11 mouse cellular contexts compared by ENCODE assay signal in genomic region chr1:43426526-43426925, GRCm38 (mm10). TPM values are rescaled to one million over a fixed set of nuclear protein-coding genes. Genes with fewer than 3 reads are reported as not detected.
DNase-seq lines count a peak whose midpoint lies in the region; ATAC-seq lines count a peak whose summit lies in the region.
"Had no signal": no experiment of that assay in that cellular context is flagged by ENCODE, and none has a peak within 500 bp of the region (broad histone marks: within the 10 kb centered on the region; RNA-seq: fewer than 3 reads in every experiment).

No protein-coding gene starts in this region.

- 0 out of 2 replicates have a peak, but pooled peaks cover 4% of the 10 kb centered on the region for H3K4me1 ChIP-seq in embryonic facial prominence, embryonic 14.5 days (ENCODE audit: control insufficient read depth, insufficient read depth, low read length)
- H3K4me1 ChIP-seq in embryonic facial prominence, embryonic 10.5 days = no peaks in the 10 kb centered on the region

- 0 out of 2 replicates have a peak, but pooled peaks have one; percentile 41 for ATAC-seq in embryonic facial prominence, embryonic 14.5 days (ENCODE audit: low read depth)
- ATAC-seq: inflammation-experienced regulatory T-cells, adult 6 months had no signal

- no peaks in the 10 kb centered on the region for H3K27me3 ChIP-seq in embryonic facial prominence, embryonic 14.5 days (replicated peaks; ENCODE audit: control insufficient read depth, insufficient read depth, low read length)
- no peaks in the 10 kb centered on the region for H3K27me3 ChIP-seq in embryonic facial prominence, embryonic 10.5 days (replicated peaks; ENCODE audit: low read depth, poor library complexity, severe bottlenecking)

- WGBS in embryonic facial prominence, embryonic 14.5 days = 38% methylated on average over 4 of the region's 4 CpGs
- 68% methylated on average over 4 of the region's 4 CpGs for WGBS in embryonic facial prominence, embryonic 10.5 days

- H3K27ac ChIP-seq in embryonic facial prominence, embryonic 14.5 days (replicated peaks; ENCODE audit: low read depth, low read length) = no peak overlapping the region
- no peak overlapping the region for H3K27ac ChIP-seq in embryonic facial prominence, embryonic 10.5 days (replicated peaks)

- H3K9ac ChIP-seq in embryonic facial prominence, embryonic 14.5 days (ENCODE audit: low read depth, low read length) = no peak overlapping the region

- H3K36me3 ChIP-seq in embryonic facial prominence, embryonic 14.5 days (ENCODE audit: control insufficient read depth, insufficient read depth, low read length) = no peaks in the 10 kb centered on the region
- no peaks in the 10 kb centered on the region for H3K36me3 ChIP-seq in embryonic facial prominence, embryonic 10.5 days (replicated peaks)

- H3K4me2 ChIP-seq in embryonic facial prominence, embryonic 14.5 days (ENCODE audit: low read depth, low read length) = no peak overlapping the region

- H3K9me3 ChIP-seq in embryonic facial prominence, embryonic 14.5 days (ENCODE audit: control insufficient read depth, low read length) = no peaks in the 10 kb centered on the region
- H3K9me3 ChIP-seq in embryonic facial prominence, embryonic 10.5 days = no peaks in the 10 kb centered on the region

- H3K4me3 ChIP-seq in embryonic facial prominence, embryonic 14.5 days (ENCODE audit: low read depth, low read length) = no peak overlapping the region
- no peak overlapping the region for H3K4me3 ChIP-seq in embryonic facial prominence, embryonic 10.5 days
- H3K4me3 ChIP-seq: erythroblast, embryonic 14.5 days had no signal

- DNase-seq in embryonic facial prominence, embryonic 14.5 days (ENCODE audit: low spot score) = peak; percentile 63
- DNase-seq in embryonic facial prominence, embryonic 10.5 days (ENCODE audit: low spot score) = no peak
- DNase-seq in right cerebral cortex, adult 18-20 months = peak; percentile 18
- DNase-seq in right cerebral cortex, postnatal 25 days = no peak
- peak; percentile 70 for DNase-seq in heart, adult 8-10 months (ENCODE audit: low spot score)
- DNase-seq in lung, postnatal 10 days = peak; percentile 46
- no peak for DNase-seq in left cerebral cortex, adult 8-10 months (ENCODE audit: low spot score in 2 of 2)
- DNase-seq in urinary bladder, postnatal 14 days (ENCODE audit: low spot score) = no peak
- DNase-seq: cerebellum, adult 11 months had no signal

RNA-seq across cellular contexts. Expression of gene Nck2, which starts 17.9 kb away (rescaled TPM):
- 37.3 and 40.9 TPM in 2 replicates for polyA plus RNA-seq in embryonic facial prominence, embryonic 14.5 days (2014; fragmentation: Nextera tagmentation; extraction: Ambion mirVana)
- polyA plus RNA-seq in embryonic facial prominence, embryonic 10.5 days (2016; fragmentation: Nextera tagmentation; extraction: Ambion mirVana) = 50.3 and 52.5 TPM in 2 replicates
- total RNA-seq in heart, adult 8-10 months (2022) = 10 to 100 TPM; 10.9 to 15.9 (median 13.0) TPM
- total RNA-seq in left cerebral cortex, adult 8-10 months (2022) = 10 to 100 TPM; 30.7 to 38.3 (median 34.9) TPM

Comparison
In these comparisons a context has a peak if more than half of its experiments do, and no peak if none do; other contexts are left out.
1. DNase-seq: peak in embryonic facial prominence, embryonic 14.5 days (single experiment), right cerebral cortex, adult 18-20 months (single experiment), heart, adult 8-10 months (single experiment) and lung, postnatal 10 days (single experiment); none in embryonic facial prominence, embryonic 10.5 days (single experiment), right cerebral cortex, postnatal 25 days (single experiment), left cerebral cortex, adult 8-10 months (0 of 2) and urinary bladder, postnatal 14 days (single experiment).